Mouse (Mus musculus) liver, adult 2 months (tissue): ENCODE data around the gene Tenm2. TPM values are rescaled to one million over a fixed set of nuclear protein-coding genes. Genes with fewer than 3 reads are reported as not detected.

Experiments
- DNase-seq: peaks from one replicate; pipeline ENCODE4 v3.0.0-alpha.2; 2011; ENCODE audit warnings: low read depth, low spot score; ENCODE audit errors: extremely low read depth
- H3K27ac ChIP-seq: fragments of 200-500 bp; replicated peaks from 2 replicates; pipeline ENCODE4 v1.5.1; 2012; ENCODE audit warnings: low read depth, mild to moderate bottlenecking, control low read depth, inconsistent platforms, low read length; ENCODE audit not compliant: insufficient read depth
- H3K27me3 ChIP-seq: fragments of 200-500 bp; 2 replicates; pipeline ENCODE4 v1.6.1; 2012; ENCODE audit warnings: mild to moderate bottlenecking, moderate library complexity, low read length, inconsistent platforms; ENCODE audit not compliant: control insufficient read depth, insufficient read depth
- H3K36me3 ChIP-seq: fragments of 200-500 bp; 2 replicates; pipeline ENCODE4 v1.6.1; 2012; ENCODE audit warnings: low read length, inconsistent platforms; ENCODE audit not compliant: control insufficient read depth, insufficient read depth
- H3K4me1 ChIP-seq: fragments of 200-500 bp; 2 replicates; pipeline ENCODE4 v1.6.1; 2011; ENCODE audit warnings: low read length; ENCODE audit not compliant: control insufficient read depth, insufficient read depth
- H3K4me3 ChIP-seq: fragments of 200-500 bp; 2 replicates; pipeline ENCODE4 v1.5.1; 2011; ENCODE audit warnings: low read depth, mild to moderate bottlenecking, control low read depth, low read length, moderate library complexity; ENCODE audit not compliant: insufficient read depth
- H3K79me2 ChIP-seq: fragments of 200-500 bp; 2 replicates; pipeline ENCODE4 v1.6.1; 2012; ENCODE audit warnings: inconsistent platforms, mild to moderate bottlenecking, low read length, moderate library complexity; ENCODE audit not compliant: control insufficient read depth, insufficient read depth
- H3K9ac ChIP-seq: fragments of 200-500 bp; 2 replicates; pipeline ENCODE4 v1.6.1; 2012; ENCODE audit warnings: low read depth, mild to moderate bottlenecking, control low read depth, inconsistent platforms, low read length
- CTCF ChIP-seq: fragments of 200-500 bp; IDR thresholded peaks from 2 replicates; pipeline ENCODE4 v1.5.1; 2011; ENCODE audit warnings: low read depth, low read length, control low read depth
- POLR2A ChIP-seq: fragments of 200-500 bp; IDR thresholded peaks from 2 replicates; pipeline ENCODE4 v1.6.1; 2011; ENCODE audit warnings: low read length, control low read depth; ENCODE audit not compliant: insufficient read depth; ENCODE audit errors: extremely low read depth
- WGBS: fragments of 180-500 bp; shearing (Covaris S2); methylation state at CpG from one replicate; pipeline ENCODE4 v1.1.7; 2018; 5-methylcytosine and 5-hydroxymethylcytosine counted together
- polyA plus RNA-seq: library from polyadenylated mRNA; depleted of rRNA; stranded (reverse); fragments of >200 nt; gene quantifications from 2 replicates; pipeline ENCODE4 v1.2.3, GENCODE M21; 2012
- total RNA-seq: library from RNA; depleted of rRNA; stranded (reverse); fragments of >200 nt; gene quantifications from 2 replicates; pipeline ENCODE4 v1.2.3, GENCODE M21; 2014

Gene Tenm2
- total and polyA plus RNA-seq, 2 experiments, result not detected

- H3K79me2 ChIP-seq, result no peaks in the 10 kb centered on the region
- no peak for TF ChIP-seq POLR2A
- TF ChIP-seq CTCF, result no peak
- H3K9ac ChIP-seq, result no peak overlapping the region
- no peak overlapping the region for H3K27ac ChIP-seq
- H3K27me3 ChIP-seq, result 0 out of 2 replicates have a peak, but pooled peaks cover 3% of the 10 kb centered on the region
- no peak for DNase-seq
- H3K4me3 ChIP-seq, result no peak overlapping the region
- H3K4me1 ChIP-seq, result no peaks in the 10 kb centered on the region
- H3K36me3 ChIP-seq, result no peaks in the 10 kb centered on the region
- WGBS, result 72% methylated on average over 2 of the region's 2 CpGs
These were observed 1112.5 kb downstream of the Tenm2 start for GRCm38 (mm10) chr11:36123275-36123674.

- Histone ChIP-seq H3K27ac (no peak overlapping the region), H3K4me3 (no peak overlapping the region), H3K27me3 (0 out of 2 replicates have a peak, but pooled peaks cover 3% of the 10 kb centered on the region), H3K9ac (no peak overlapping the region), H3K79me2 (no peaks in the 10 kb centered on the region), H3K36me3 (no peaks in the 10 kb centered on the region), H3K4me1 (no peaks in the 10 kb centered on the region)
- TF ChIP-seq CTCF (no peak), POLR2A (no peak)
- 67% methylated on average over 8 of the region's 8 CpGs for WGBS
- no peak for DNase-seq
These were observed 1114.3 kb downstream of the Tenm2 start for GRCm38 (mm10) chr11:36121410-36121929.

- Histone ChIP-seq H3K36me3 (no peaks in the 10 kb centered on the region), H3K27ac (no peak overlapping the region), H3K4me3 (no peak overlapping the region), H3K27me3 (0 out of 2 replicates have a peak, but pooled peaks cover 3% of the 10 kb centered on the region), H3K9ac (no peak overlapping the region), H3K4me1 (no peaks in the 10 kb centered on the region), H3K79me2 (no peaks in the 10 kb centered on the region)
- WGBS, result 61% methylated on average over 7 of the region's 7 CpGs
- TF ChIP-seq CTCF (no peak), POLR2A (no peak)
- no peak for DNase-seq
These were observed 1115.0 kb downstream of the Tenm2 start for GRCm38 (mm10) chr11:36120591-36121409.

GRCm38 (mm10) chr11:36113326-36113725 is 1122.4 kb downstream of the Tenm2 start:
- 78% methylated on average over 12 of the region's 12 CpGs for WGBS
- H3K27ac ChIP-seq, result no peak overlapping the region

GRCm38 (mm10) chr11:36108970-36109731 is 1126.6 kb downstream of the Tenm2 start:
- no peak for DNase-seq
- 27% methylated on average over 12 of the region's 12 CpGs for WGBS
- no peak for TF ChIP-seq POLR2A
- TF ChIP-seq CTCF, result no peak

More at GRCm38 (mm10) chr11:36113326-36113725, 1122.4 kb downstream of the Tenm2 start:
- TF ChIP-seq POLR2A, result no peak
- TF ChIP-seq CTCF, result no peak
- no peaks in the 10 kb centered on the region for H3K27me3 ChIP-seq
- H3K79me2 ChIP-seq, result no peaks in the 10 kb centered on the region
- no peak overlapping the region for H3K4me3 ChIP-seq
- H3K4me1 ChIP-seq, result no peaks in the 10 kb centered on the region
- DNase-seq, result no peak
- H3K9ac ChIP-seq, result no peak overlapping the region
- no peaks in the 10 kb centered on the region for H3K36me3 ChIP-seq

More at GRCm38 (mm10) chr11:36108970-36109731, 1126.6 kb downstream of the Tenm2 start:
- no peaks in the 10 kb centered on the region for H3K4me1 ChIP-seq
- no peak overlapping the region for H3K27ac ChIP-seq
- no peaks in the 10 kb centered on the region for H3K36me3 ChIP-seq
- H3K4me3 ChIP-seq, result no peak overlapping the region
- H3K27me3 ChIP-seq, result peaks cover 3% of the 10 kb centered on the region; the same call in 1 of the 2 replicates
- H3K79me2 ChIP-seq, result no peaks in the 10 kb centered on the region
- no peak overlapping the region for H3K9ac ChIP-seq
